In genomic region chr9:13485914-13486313, GRCm38 (mm10) we compare ENCODE assay signal across 37 mouse cellular contexts. TPM values are rescaled to one million over a fixed set of nuclear protein-coding genes. Genes with fewer than 3 reads are reported as not detected.
"Had no signal": no experiment of that assay in that cellular context is flagged by ENCODE, and none has a peak within 500 bp of the region (broad histone marks: within the 10 kb centered on the region; RNA-seq: fewer than 3 reads in every experiment).

No protein-coding gene starts in this region.

- ATAC-seq: hindbrain, embryonic 16.5 days; inflammation-experienced regulatory T-cells, adult 6 months; intestine, embryonic 15.5 days; intestine, postnatal 0 days had no signal

- H3K9ac ChIP-seq: heart, embryonic 13.5 days; heart, embryonic 15.5 days; hindbrain, embryonic 12.5 days; hindbrain, embryonic 14.5 days; intestine, embryonic 15.5 days; limb, embryonic 12.5 days had no signal

- H3K4me3 ChIP-seq: gastrocnemius, adult 2 months; heart, embryonic 13.5 days; heart, embryonic 15.5 days; hindbrain, embryonic 10.5 days; hindbrain, embryonic 12.5 days; intestine, embryonic 15.5 days; left cerebral cortex, adult 2 months; limb, embryonic 10.5 days; limb, embryonic 12.5 days had no signal

- H3K4me2 ChIP-seq: heart, embryonic 11.5 days; heart, embryonic 13.5 days; heart, embryonic 15.5 days; hindbrain, embryonic 12.5 days; hindbrain, embryonic 14.5 days; intestine, embryonic 15.5 days; limb, embryonic 12.5 days had no signal

- H3K9me3 ChIP-seq: heart, embryonic 13.5 days; heart, embryonic 15.5 days; hindbrain, embryonic 10.5 days; hindbrain, embryonic 12.5 days; intestine, embryonic 15.5 days; limb, embryonic 10.5 days; limb, embryonic 12.5 days had no signal

- DNase-seq: gastrocnemius, adult 2 months; gastrocnemius, postnatal 10 days; gastrocnemius, postnatal 25 days; heart, adult 18-20 months; heart, postnatal 14 days; heart, postnatal 36 days; kidney, adult 18-20 months; kidney, adult 8-10 months; kidney, postnatal 10 days; kidney, postnatal 25 days; kidney, postnatal 4 days; liver had no signal

- H3K27ac ChIP-seq: heart, embryonic 13.5 days; heart, embryonic 15.5 days; hindbrain, embryonic 10.5 days; hindbrain, embryonic 12.5 days; hindbrain, embryonic 14.5 days; intestine, embryonic 15.5 days; left cerebral cortex, adult 2 months; limb, embryonic 10.5 days; limb, embryonic 12.5 days had no signal

- H3K36me3 ChIP-seq: heart, embryonic 13.5 days; heart, embryonic 15.5 days; hindbrain, embryonic 10.5 days; hindbrain, embryonic 12.5 days; intestine, embryonic 15.5 days; limb, embryonic 10.5 days; limb, embryonic 12.5 days had no signal

- H3K27me3 ChIP-seq: heart, embryonic 13.5 days; heart, embryonic 15.5 days; hindbrain, embryonic 12.5 days; intestine, embryonic 15.5 days; limb, embryonic 12.5 days had no signal

RNA-seq across cellular contexts. Expression of gene Gm17571, which starts 39.4 kb away (rescaled TPM):
- total RNA-seq: gastrocnemius, adult 2 months; gastrocnemius, postnatal 10 days; gastrocnemius, postnatal 25 days; gastrocnemius, postnatal 4 days; granulocyte monocyte progenitor cell, adult 5-6 weeks; heart, adult 18-20 months; heart, adult 8-10 months; heart, postnatal 14 days; heart, postnatal 36 days; layer of hippocampus, postnatal 10 days; layer of hippocampus, postnatal 25 days; left cerebral cortex, adult 2 months; left cerebral cortex, postnatal 14 days; left cerebral cortex, postnatal 36 days had no signal
- polyA plus RNA-seq: frontal cortex, adult 2 months; heart, embryonic 11.5 days; heart, embryonic 13.5 days; heart, embryonic 15.5 days; heart, postnatal 0 days; hindbrain, embryonic 10.5 days; hindbrain, embryonic 12.5 days; hindbrain, embryonic 14.5 days; hindbrain, embryonic 16.5 days; inflammation-experienced regulatory T-cells, adult 6 months; intestine, embryonic 15.5 days; intestine, postnatal 0 days; kidney, embryonic 14.5 days; kidney, embryonic 16.5 days; limb, embryonic 10.5 days; limb, embryonic 12.5 days; limb, embryonic 14.5 days had no signal
